Mouse (Mus musculus) cortical plate, adult 2 months (tissue): ENCODE measurements around the gene Mdm4. TPM values are rescaled to one million over a fixed set of nuclear protein-coding genes. Genes with fewer than 3 reads are reported as not detected.

Source experiments
- H3K27ac ChIP-seq: fragments of 200-500 bp; 2 replicates; pipeline ENCODE4 v1.5.1; 2012; ENCODE audit warnings: low read length, control low read depth, inconsistent platforms; ENCODE audit not compliant: insufficient read depth
- H3K4me1 ChIP-seq: fragments of 200-500 bp; 2 replicates; pipeline ENCODE4 v1.6.1; 2011; ENCODE audit warnings: low read length; ENCODE audit not compliant: control insufficient read depth, insufficient read depth
- H3K4me3 ChIP-seq: fragments of 200-500 bp; 2 replicates; pipeline ENCODE4 v1.5.1; 2011; ENCODE audit warnings: mild to moderate bottlenecking, low read length, control low read depth; ENCODE audit not compliant: insufficient read depth
- CTCF ChIP-seq: fragments of 200-500 bp; IDR thresholded peaks from 2 replicates; pipeline ENCODE4 v1.5.1; 2011; ENCODE audit warnings: mild to moderate bottlenecking, control low read depth, low read length; ENCODE audit not compliant: insufficient read depth; ENCODE audit errors: extremely low read depth
- POLR2A ChIP-seq: fragments of 200-500 bp; IDR thresholded peaks from 2 replicates; pipeline ENCODE4 v1.6.1; 2011; ENCODE audit warnings: mild to moderate bottlenecking, low read length, control low read depth; ENCODE audit not compliant: insufficient read depth; ENCODE audit errors: extremely low read depth
- polyA plus RNA-seq: library from polyadenylated mRNA; depleted of rRNA; stranded (reverse); fragments of >200 nt; gene quantifications from 2 replicates; pipeline ENCODE4 v1.2.3, GENCODE M21; 2012

Mdm4 gene
- polyA plus RNA-seq, 1 experiment: 67.3 TPM

GRCm38 (mm10) chr1:132947811-132948210, 82.5 kb downstream of the Mdm4 start:
- TF ChIP-seq CTCF: no peak
- TF ChIP-seq POLR2A: no peak
- Histone ChIP-seq H3K4me3 (no peak overlapping the region), H3K27ac (no peak overlapping the region), H3K4me1 (peaks cover 2% of the 10 kb centered on the region; the same call in 1 of the 2 replicates)

GRCm38 (mm10) chr1:132945826-132946225, 84.5 kb downstream of the Mdm4 start:
- no peak for TF ChIP-seq CTCF
- no peak for TF ChIP-seq POLR2A
- H3K4me1 ChIP-seq: peaks cover 2% of the 10 kb centered on the region; the same call in 1 of the 2 replicates
- no peak overlapping the region for H3K4me3 ChIP-seq
- H3K27ac ChIP-seq: no peak overlapping the region

- TF ChIP-seq CTCF (0 out of 2 replicates have a peak, but pooled peaks have one; percentile 18), POLR2A (no peak)
- Histone ChIP-seq H3K27ac (no peak overlapping the region), H3K4me1 (peaks cover 6% of the 10 kb centered on the region; the same call in 1 of the 2 replicates), H3K4me3 (no peak overlapping the region)
Observed at GRCm38 (mm10) chr1:132938975-132939374, 91.4 kb downstream of the Mdm4 start.

GRCm38 (mm10) chr1:132937296-132938030, 92.9 kb downstream of the Mdm4 start:
- Histone ChIP-seq H3K4me1 (peaks cover 6% of the 10 kb centered on the region; the same call in 1 of the 2 replicates), H3K4me3 (no peak overlapping the region), H3K27ac (no peak overlapping the region)
- TF ChIP-seq CTCF: no peak
- no peak for TF ChIP-seq POLR2A

GRCm38 (mm10) chr1:132934856-132935255, 95.5 kb downstream of the Mdm4 start:
- TF ChIP-seq CTCF (peak; percentile 49), POLR2A (no peak)

GRCm38 (mm10) chr1:132932421-132932820, 97.9 kb downstream of the Mdm4 start:
- TF ChIP-seq CTCF (no peak), POLR2A (no peak)
- Histone ChIP-seq H3K4me1 (peaks cover 11% of the 10 kb centered on the region), H3K27ac (no peak overlapping the region), H3K4me3 (no peak overlapping the region)

More at GRCm38 (mm10) chr1:132934856-132935255, 95.5 kb downstream of the Mdm4 start:
- H3K4me1 ChIP-seq: peaks cover 9% of the 10 kb centered on the region
- H3K4me3 ChIP-seq: no peak overlapping the region
- H3K27ac ChIP-seq: no peak overlapping the region

GRCm38 (mm10) chr1:132930291-132930690, 100.1 kb downstream of the Mdm4 start:
- no peak for TF ChIP-seq POLR2A
- TF ChIP-seq CTCF: no peak
- H3K27ac ChIP-seq: no peak overlapping the region
- no peak overlapping the region for H3K4me3 ChIP-seq
- H3K4me1 ChIP-seq: peaks cover 11% of the 10 kb centered on the region

GRCm38 (mm10) chr1:132928907-132929250, 101.5 kb downstream of the Mdm4 start:
- TF ChIP-seq CTCF (no peak), POLR2A (no peak)
- peaks cover 5% of the 10 kb centered on the region; the same call in 1 of the 2 replicates for H3K4me1 ChIP-seq
- H3K4me3 ChIP-seq: no peak overlapping the region
- H3K27ac ChIP-seq: no peak overlapping the region

- H3K4me3 ChIP-seq: no peak overlapping the region
- peaks cover 5% of the 10 kb centered on the region; the same call in 1 of the 2 replicates for H3K4me1 ChIP-seq
- no peak for TF ChIP-seq CTCF
- no peak for TF ChIP-seq POLR2A
- no peak overlapping the region for H3K27ac ChIP-seq
Observed at GRCm38 (mm10) chr1:132928032-132928906, 102.1 kb downstream of the Mdm4 start.
